Mouse (Mus musculus) stomach, postnatal 0 days (tissue): ENCODE data around the gene Nkpd1. TPM values are rescaled to one million over a fixed set of nuclear protein-coding genes. Genes with fewer than 3 reads are reported as not detected.

Experiments
- ATAC-seq: fragments of 200-750 bp; cut with Nextera tagmentation; 2 replicates; pipeline ENCODE4 v1.8.0; 2017; ENCODE audit not compliant: low FRiP score, low TSS enrichment
- DNase-seq: peaks from one replicate; pipeline ENCODE4 v3.0.0-alpha.2; 2016; ENCODE audit warnings: low spot score
- H3K27ac ChIP-seq: fragments of 300-500 bp; sonication (generic); replicated peaks from 2 replicates; pipeline ENCODE4 v1.5.1; 2014; ENCODE audit warnings: mild to moderate bottlenecking, control low read depth
- H3K27me3 ChIP-seq: fragments of 300-500 bp; sonication (generic); 2 replicates; pipeline ENCODE4 v1.6.1; 2014; ENCODE audit warnings: low read length; ENCODE audit not compliant: control insufficient read depth, insufficient read depth
- H3K36me3 ChIP-seq: fragments of 300-500 bp; sonication (generic); 2 replicates; pipeline ENCODE4 v1.6.1; 2014; ENCODE audit warnings: low read length, mixed read lengths; ENCODE audit not compliant: control insufficient read depth, insufficient read depth
- H3K4me1 ChIP-seq: fragments of 300-500 bp; sonication (generic); replicated peaks from 2 replicates; pipeline ENCODE4 v1.6.1; 2014; ENCODE audit warnings: antibody characterized with exemption; ENCODE audit not compliant: control insufficient read depth, insufficient read depth
- H3K4me2 ChIP-seq: fragments of 300-500 bp; sonication (generic); replicated peaks from 2 replicates; pipeline ENCODE4 v1.6.1; 2014; ENCODE audit warnings: low read depth, mild to moderate bottlenecking, control low read depth, moderate library complexity
- H3K4me3 ChIP-seq: fragments of 300-500 bp; sonication (generic); 2 replicates; pipeline ENCODE4 v1.5.1; 2014; ENCODE audit warnings: low read depth, low read length, control low read depth
- H3K9ac ChIP-seq: fragments of 300-500 bp; sonication (generic); 2 replicates; pipeline ENCODE4 v1.6.1; 2014; ENCODE audit warnings: mild to moderate bottlenecking, low read length, control low read depth, mixed read lengths
- H3K9me3 ChIP-seq: fragments of 300-500 bp; sonication (generic); 2 replicates; pipeline ENCODE4 v1.6.1; 2016; ENCODE audit warnings: low read length; ENCODE audit not compliant: control insufficient read depth
- CTCF ChIP-seq: IDR thresholded peaks from 2 replicates; pipeline ENCODE4 v1.5.1; 2016; ENCODE audit warnings: antibody characterized with exemption, low read depth, mild to moderate bottlenecking, moderate library complexity
- EP300 ChIP-seq: optimal IDR thresholded peaks from 2 replicates; pipeline ENCODE3; 2016; ENCODE audit warnings: antibody characterized with exemption
- WGBS: fragments of 180-500 bp; shearing (Covaris S2); extraction: QIAGEN DNeasy Blood & Tissue Kit; methylation state at CpG from one replicate; pipeline ENCODE4 v1.1.7; 2014; 5-methylcytosine and 5-hydroxymethylcytosine counted together
- polyA plus RNA-seq: library from polyadenylated mRNA; unstranded; fragments of >200 nt; fragmentation: Nextera tagmentation; extraction: Ambion mirVana; gene quantifications from 2 replicates; pipeline ENCODE4 v1.2.1, GENCODE M21; 2015

Gene Nkpd1
- polyA plus RNA-seq, 1 experiment from 2014 or later = 30.8 TPM

GRCm38 (mm10) chr7:19500420-19501363, 16.9 kb upstream of the Nkpd1 start:
- DNase-seq = no peak
- H3K36me3 ChIP-seq = no peaks in the 10 kb centered on the region
- no peak overlapping the region for H3K4me2 ChIP-seq
- TF ChIP-seq EP300 (no peak), CTCF (no peak)
- no peaks in the 10 kb centered on the region for H3K4me1 ChIP-seq
- H3K9ac ChIP-seq = no peak overlapping the region
- H3K9me3 ChIP-seq = no peaks in the 10 kb centered on the region
- no peak for ATAC-seq
- no peak overlapping the region for H3K4me3 ChIP-seq
- no peak overlapping the region for H3K27ac ChIP-seq
- no peaks in the 10 kb centered on the region for H3K27me3 ChIP-seq
- WGBS = 65% methylated on average over 12 of the region's 12 CpGs

DNA sequence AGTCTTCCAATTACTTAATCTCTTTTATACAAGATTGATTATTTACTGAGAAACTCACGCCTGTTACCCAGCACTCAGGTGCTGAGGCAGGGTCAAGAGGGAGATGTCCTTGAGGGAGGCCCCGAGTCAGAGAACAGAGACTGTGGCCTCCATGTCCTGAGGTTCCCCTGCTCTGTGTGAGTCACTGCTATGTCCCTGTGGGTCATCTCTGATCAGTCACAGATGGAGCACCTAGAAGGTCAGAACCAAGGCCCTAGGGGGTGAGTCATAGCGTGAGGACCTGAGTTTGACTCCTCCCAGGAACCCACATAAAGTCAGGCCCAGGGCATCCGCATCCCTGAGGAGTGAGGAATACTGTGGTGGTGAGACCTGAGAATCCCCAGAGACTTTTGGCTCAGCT, 16.0 kb upstream of the Nkpd1 start:
- Histone ChIP-seq H3K27ac (no peak overlapping the region), H3K36me3 (no peaks in the 10 kb centered on the region)
- WGBS = 73% methylated on average over 4 of the region's 4 CpGs

DNA sequence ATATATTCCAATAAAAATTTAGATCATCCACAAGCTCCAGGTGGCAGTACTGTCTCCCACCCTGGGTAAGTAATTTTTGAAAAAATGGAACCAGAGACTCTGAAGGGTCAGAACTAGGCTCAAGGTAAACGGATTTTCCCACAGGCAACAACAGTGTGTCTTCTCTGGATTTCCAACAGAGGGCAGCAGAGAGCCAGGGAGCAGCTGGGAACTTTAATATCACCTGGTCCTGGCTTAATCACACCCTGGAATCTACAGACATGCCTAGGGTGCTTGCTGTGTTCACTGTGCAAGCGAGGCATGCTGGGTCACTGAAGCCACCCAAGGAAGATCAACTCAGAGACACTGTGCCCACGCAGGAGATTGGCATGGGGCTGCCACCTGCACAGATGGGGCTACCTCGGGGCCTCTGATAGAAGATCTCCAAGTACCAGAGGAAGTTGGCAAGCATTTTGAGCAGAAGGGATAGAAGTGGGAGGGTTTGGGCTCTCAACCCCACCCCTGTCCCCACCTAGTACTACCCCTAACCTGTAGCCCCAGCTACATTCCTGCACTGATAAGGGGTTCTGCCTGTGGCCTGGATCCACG, 14.1 kb upstream of the Nkpd1 start:
- Histone ChIP-seq H3K9me3 (no peaks in the 10 kb centered on the region), H3K36me3 (no peaks in the 10 kb centered on the region), H3K9ac (no peak overlapping the region), H3K4me2 (no peak overlapping the region), H3K4me3 (no peak overlapping the region), H3K27ac (no peak overlapping the region), H3K27me3 (no peaks in the 10 kb centered on the region), H3K4me1 (peaks cover 5% of the 10 kb centered on the region; the same call in 1 of the 2 replicates)
- ATAC-seq = peak; percentile 31
- 23% methylated on average over 5 of the region's 5 CpGs for WGBS
- DNase-seq = peak; percentile 68
- TF ChIP-seq EP300 (no peak), CTCF (peak; percentile 92)

More for the DNA sequence above, 16.0 kb upstream of the Nkpd1 start:
- Histone ChIP-seq H3K27me3 (no peaks in the 10 kb centered on the region), H3K4me1 (no peaks in the 10 kb centered on the region), H3K4me3 (no peak overlapping the region), H3K9me3 (no peaks in the 10 kb centered on the region), H3K9ac (no peak overlapping the region), H3K4me2 (no peak overlapping the region)
- DNase-seq = no peak
- TF ChIP-seq CTCF (no peak), EP300 (no peak)
- ATAC-seq = peak; percentile 21; the same call in 1 of the 2 replicates

GRCm38 (mm10) chr7:19506326-19506725, 11.3 kb upstream of the Nkpd1 start:
- Histone ChIP-seq H3K27me3 (no peaks in the 10 kb centered on the region), H3K4me1 (peaks cover 5% of the 10 kb centered on the region; the same call in 1 of the 2 replicates), H3K27ac (no peak overlapping the region), H3K9me3 (no peaks in the 10 kb centered on the region), H3K9ac (no peak overlapping the region), H3K4me3 (no peak overlapping the region), H3K4me2 (no peak overlapping the region), H3K36me3 (no peaks in the 10 kb centered on the region)
- WGBS = 49% methylated on average over 6 of the region's 6 CpGs
- ATAC-seq (no peak), DNase-seq (no peak)
- TF ChIP-seq CTCF (peak; percentile 60), EP300 (no peak)

DNA sequence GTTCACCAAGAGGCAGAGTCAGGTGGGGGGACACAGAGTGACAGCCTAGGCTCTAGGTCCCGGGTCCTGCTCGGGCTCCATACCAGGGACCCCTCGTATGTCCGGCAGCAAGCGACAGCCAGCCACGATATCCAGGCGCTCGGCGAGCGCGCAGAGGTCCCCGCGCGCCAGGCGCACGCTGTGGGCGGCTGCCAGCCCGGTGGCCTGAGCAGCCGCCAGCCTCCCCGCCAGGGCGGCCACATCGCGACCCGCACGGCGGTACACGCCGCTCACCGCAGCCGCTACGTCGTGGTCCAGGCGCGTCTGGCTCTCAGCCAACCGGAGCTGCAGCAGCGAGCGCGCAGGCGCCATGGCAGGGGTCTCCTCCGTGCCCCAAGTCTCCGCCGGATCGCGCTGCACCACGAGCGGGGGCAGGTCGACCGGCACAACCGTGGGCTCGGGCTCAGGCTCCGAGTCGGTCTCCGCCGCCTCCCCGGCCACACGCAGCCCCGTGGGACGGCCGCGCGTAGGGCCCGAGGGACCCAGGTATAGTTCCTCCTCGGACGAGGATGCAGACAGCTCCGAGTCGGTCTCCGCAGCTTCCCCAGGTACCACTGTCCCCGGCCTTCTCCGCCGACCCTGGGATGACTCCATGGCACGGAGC, 10.5 kb upstream of the Nkpd1 start:
- Histone ChIP-seq H3K36me3 (no peaks in the 10 kb centered on the region), H3K4me1 (peaks cover 5% of the 10 kb centered on the region; the same call in 1 of the 2 replicates), H3K9me3 (no peaks in the 10 kb centered on the region), H3K4me3 (peak overlapping the region; percentile 70), H3K27ac (no peak overlapping the region), H3K9ac (peak overlapping the region; percentile 74), H3K4me2 (peak overlapping the region; percentile 80), H3K27me3 (no peaks in the 10 kb centered on the region)
- no peak for ATAC-seq
- no peak for DNase-seq
- WGBS = 4% methylated on average over 63 of the region's 71 CpGs
- TF ChIP-seq CTCF (no peak), EP300 (no peak)
